Mouse (Mus musculus): ENCODE data around the gene Muc4. TPM values are rescaled to one million over a fixed set of nuclear protein-coding genes. Genes with fewer than 3 reads are reported as not detected.

Gene Muc4
- polyA plus RNA-seq, 1 experiment from 2014 or later: not detected

DNA sequence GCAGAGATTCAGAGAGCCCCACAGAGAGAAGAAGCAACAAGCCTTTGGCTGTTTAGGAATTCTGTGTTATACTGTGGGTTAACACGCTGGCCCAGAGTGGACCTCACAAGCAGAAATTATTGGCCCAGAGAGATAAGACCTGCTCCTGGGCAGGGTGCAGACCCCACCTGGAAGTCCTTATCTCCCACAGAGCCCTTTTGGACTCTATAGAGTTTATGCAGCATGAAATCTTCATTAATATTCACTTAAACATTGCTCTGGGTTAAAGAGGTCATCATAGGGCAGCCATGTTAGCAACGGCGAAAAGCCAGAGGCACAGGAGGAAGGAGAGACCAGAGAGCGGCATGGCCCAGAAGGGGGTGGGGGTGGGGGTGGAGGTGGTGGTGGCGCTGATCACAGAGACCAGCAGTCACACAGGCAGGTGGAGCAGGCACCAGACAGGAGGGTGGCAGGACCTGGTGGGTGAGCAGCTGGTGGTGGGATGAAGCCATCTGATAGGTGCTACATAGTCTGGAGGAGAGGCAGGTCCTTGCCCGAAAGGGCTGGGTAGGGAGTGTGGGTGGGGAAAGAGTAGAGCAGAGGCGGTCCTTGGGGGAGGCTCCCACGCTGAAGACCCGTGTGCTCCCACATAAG is 27.7 kb upstream of the Muc4 start:
- H3K27me3 ChIP-seq: peaks cover 14% of the 10 kb centered on the region; the same call in 1 of the 2 replicates
- no peak overlapping the region for H3K27ac ChIP-seq
- no peak for ATAC-seq (ENCODE audit: low FRiP score, low read depth)
- H3K4me2 ChIP-seq (replicated peaks): no peak overlapping the region
- H3K36me3 ChIP-seq: no peaks in the 10 kb centered on the region
- H3K9me3 ChIP-seq: no peaks in the 10 kb centered on the region
- WGBS: 66% methylated on average over 9 of the region's 9 CpGs
- H3K4me3 ChIP-seq: no peak overlapping the region
- H3K9ac ChIP-seq: no peak overlapping the region
- H3K4me1 ChIP-seq: peaks cover 18% of the 10 kb centered on the region

DNA sequence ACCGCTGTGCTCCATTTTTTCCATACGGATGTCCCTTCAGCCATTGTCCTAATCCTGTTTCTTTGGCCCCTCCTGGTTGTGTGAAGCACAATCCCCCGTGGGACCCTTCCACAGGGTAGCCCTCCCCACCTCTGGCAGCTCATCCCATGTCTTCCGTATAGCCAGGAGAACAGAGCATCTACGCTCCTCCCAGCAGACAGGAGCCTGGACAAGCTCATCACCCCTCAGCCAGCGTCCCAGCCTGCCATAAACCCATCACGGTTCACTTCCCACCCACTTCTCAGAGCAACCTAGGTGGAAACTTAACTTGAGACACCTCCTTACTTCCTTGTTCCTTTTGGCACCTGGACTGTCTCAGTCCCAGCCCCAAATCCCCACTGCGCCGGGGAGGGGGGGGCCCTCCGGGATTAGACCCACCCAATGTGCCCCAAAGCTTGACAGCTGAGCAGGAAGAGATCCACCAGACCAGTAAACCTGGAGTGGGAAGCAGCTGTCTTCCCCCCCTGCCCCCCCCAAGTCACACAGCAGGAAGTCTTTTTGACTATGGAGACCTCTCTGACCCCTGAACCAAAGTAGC is 27.1 kb upstream of the Muc4 start:
- WGBS: 46% methylated on average over 10 of the region's 10 CpGs
- ATAC-seq (ENCODE audit: low FRiP score, low read depth): no peak

GRCm38 (mm10) chr16:32709116-32709515 is 26.6 kb upstream of the Muc4 start:
- Histone ChIP-seq H3K9ac (no peak overlapping the region), H3K4me3 (no peak overlapping the region), H3K9me3 (no peaks in the 10 kb centered on the region), H3K4me2 (replicated peaks) (no peak overlapping the region), H3K27ac (no peak overlapping the region), H3K36me3 (no peaks in the 10 kb centered on the region), H3K27me3 (peaks cover 25% of the 10 kb centered on the region), H3K4me1 (peaks cover 18% of the 10 kb centered on the region)
- no peak for ATAC-seq (ENCODE audit: low FRiP score, low read depth)
- 90% methylated on average over 8 of the region's 8 CpGs for WGBS

More for the DNA sequence above, 27.1 kb upstream of the Muc4 start:
- Histone ChIP-seq H3K36me3 (no peaks in the 10 kb centered on the region), H3K27ac (no peak overlapping the region), H3K9ac (no peak overlapping the region), H3K9me3 (no peaks in the 10 kb centered on the region), H3K4me3 (no peak overlapping the region), H3K4me2 (replicated peaks) (no peak overlapping the region), H3K27me3 (peaks cover 20% of the 10 kb centered on the region), H3K4me1 (peaks cover 18% of the 10 kb centered on the region)

- WGBS: 59% methylated on average over 14 of the region's 14 CpGs
Observed at GRCm38 (mm10) chr16:32710426-32711070, 25.1 kb upstream of the Muc4 start.

DNA sequence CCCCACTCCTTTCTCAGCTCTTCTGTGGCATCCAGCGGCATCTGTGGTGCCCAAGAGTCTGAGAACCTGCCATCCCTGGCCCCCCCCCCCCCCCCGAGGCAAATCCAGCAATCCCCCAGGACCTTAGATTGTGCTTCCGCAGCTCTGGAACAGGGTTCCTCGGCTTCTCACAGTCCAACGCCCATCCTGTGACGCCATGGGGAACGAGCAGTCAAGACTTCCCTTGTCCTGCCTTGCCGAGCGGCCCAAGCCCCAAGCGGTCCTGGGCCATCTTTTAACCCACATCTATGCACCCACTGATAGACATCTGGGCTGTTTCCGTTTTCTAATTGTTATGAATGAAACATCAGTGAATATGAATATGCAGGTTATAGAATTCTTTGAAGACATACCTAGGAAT is 23.5 kb upstream of the Muc4 start:
- WGBS: 91% methylated on average over 10 of the region's 11 CpGs

More at GRCm38 (mm10) chr16:32710426-32711070, 25.1 kb upstream of the Muc4 start:
- peaks cover 39% of the 10 kb centered on the region for H3K27me3 ChIP-seq
- H3K36me3 ChIP-seq: no peaks in the 10 kb centered on the region
- H3K4me1 ChIP-seq: peaks cover 21% of the 10 kb centered on the region
- no peak overlapping the region for H3K4me3 ChIP-seq
- H3K9ac ChIP-seq: no peak overlapping the region
- no peak overlapping the region for H3K27ac ChIP-seq
- no peak for ATAC-seq (ENCODE audit: low FRiP score, low read depth)
- no peak overlapping the region for H3K4me2 ChIP-seq (replicated peaks)
- H3K9me3 ChIP-seq: no peaks in the 10 kb centered on the region

DNA sequence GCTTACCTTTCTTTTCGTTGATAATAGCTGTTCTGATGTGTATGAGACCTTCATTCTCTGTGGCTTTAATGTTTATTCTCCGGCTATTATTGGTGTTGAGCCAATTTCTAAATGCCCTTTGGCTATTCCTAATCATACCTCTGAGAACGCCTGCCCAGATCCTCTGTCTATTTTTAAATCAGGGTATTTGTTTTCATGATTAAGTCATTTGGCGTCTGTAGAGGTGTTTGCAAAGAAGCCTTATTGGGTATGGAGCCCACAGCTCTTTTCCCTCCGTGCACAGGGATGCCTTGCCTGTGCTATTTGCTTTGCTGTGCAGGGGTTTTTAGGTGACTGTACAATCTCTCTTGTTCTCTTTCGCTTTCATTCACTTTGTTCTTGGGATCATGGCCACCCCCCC is 22.1 kb upstream of the Muc4 start:
- Histone ChIP-seq H3K9ac (no peak overlapping the region), H3K27me3 (peaks cover 52% of the 10 kb centered on the region), H3K27ac (no peak overlapping the region), H3K4me3 (no peak overlapping the region), H3K36me3 (no peaks in the 10 kb centered on the region), H3K9me3 (no peaks in the 10 kb centered on the region), H3K4me2 (replicated peaks) (no peak overlapping the region), H3K4me1 (peaks cover 28% of the 10 kb centered on the region)
- no peak for ATAC-seq (ENCODE audit: low FRiP score, low read depth)
- 65% methylated on average over 6 of the region's 6 CpGs for WGBS

More for the DNA sequence above, 23.5 kb upstream of the Muc4 start:
- Histone ChIP-seq H3K9ac (no peak overlapping the region), H3K36me3 (no peaks in the 10 kb centered on the region), H3K27ac (no peak overlapping the region), H3K4me3 (no peak overlapping the region), H3K9me3 (no peaks in the 10 kb centered on the region), H3K4me1 (peaks cover 32% of the 10 kb centered on the region), H3K27me3 (peaks cover 49% of the 10 kb centered on the region), H3K4me2 (replicated peaks) (no peak overlapping the region)
- no peak for ATAC-seq (ENCODE audit: low FRiP score, low read depth)

DNA sequence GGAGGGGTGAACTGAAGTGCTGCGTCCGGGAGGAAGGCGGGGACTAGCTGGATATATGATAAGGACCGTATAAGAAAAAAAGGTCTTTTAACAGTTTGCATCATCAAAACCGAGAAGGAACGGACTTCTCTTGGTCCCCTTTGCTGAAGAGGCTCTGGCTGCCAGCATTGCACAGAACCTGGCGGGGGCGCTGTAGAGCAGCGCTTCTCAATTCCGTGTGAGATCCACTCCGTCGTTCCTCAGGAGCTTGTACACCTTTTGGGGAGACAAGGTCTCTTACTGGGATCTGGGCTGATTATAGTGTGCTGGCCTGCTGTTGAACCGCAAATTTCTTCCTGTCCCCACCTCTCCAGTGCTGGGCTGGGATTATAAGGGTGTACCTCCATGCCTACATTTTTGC is 20.3 kb upstream of the Muc4 start:
- no peak for ATAC-seq (ENCODE audit: low FRiP score, low read depth)
- H3K4me3 ChIP-seq: no peak overlapping the region
- 21% methylated on average over 13 of the region's 13 CpGs for WGBS
- H3K9me3 ChIP-seq: no peaks in the 10 kb centered on the region
- H3K27me3 ChIP-seq: peaks cover 55% of the 10 kb centered on the region
- no peak overlapping the region for H3K27ac ChIP-seq
- no peak overlapping the region for H3K9ac ChIP-seq
- H3K4me1 ChIP-seq: peaks cover 26% of the 10 kb centered on the region
- no peaks in the 10 kb centered on the region for H3K36me3 ChIP-seq
- no peak overlapping the region for H3K4me2 ChIP-seq (replicated peaks)

DNA sequence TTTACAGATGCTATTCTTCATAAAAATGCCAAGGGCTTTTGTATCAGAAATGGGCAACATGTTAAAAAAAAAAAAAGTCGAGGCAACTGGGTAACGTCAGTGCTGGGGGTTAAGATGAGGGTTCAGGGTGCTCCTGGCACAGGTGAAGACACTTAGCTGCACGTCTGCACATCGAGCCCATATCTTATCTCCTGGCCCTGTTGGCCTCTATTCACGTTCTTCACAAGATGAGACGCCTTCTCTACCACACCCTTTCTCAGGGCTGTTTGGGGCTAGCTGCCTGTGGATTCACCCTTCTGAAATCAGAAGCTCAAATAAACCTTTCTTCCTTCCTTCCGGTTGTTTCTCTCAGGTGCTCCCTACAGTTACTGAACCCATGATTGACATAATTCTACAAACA is 12.5 kb upstream of the Muc4 start:
- no peak overlapping the region for H3K4me2 ChIP-seq (replicated peaks)
- no peaks in the 10 kb centered on the region for H3K9me3 ChIP-seq
- H3K4me3 ChIP-seq: no peak overlapping the region
- no peaks in the 10 kb centered on the region for H3K36me3 ChIP-seq
- H3K9ac ChIP-seq: no peak overlapping the region
- peaks cover 17% of the 10 kb centered on the region; the same call in 1 of the 2 replicates for H3K27me3 ChIP-seq
- H3K27ac ChIP-seq: no peak overlapping the region
- no peaks in the 10 kb centered on the region for H3K4me1 ChIP-seq
- no peak for ATAC-seq (ENCODE audit: low FRiP score, low read depth)
- 88% methylated on average over 7 of the region's 7 CpGs for WGBS

- WGBS: 73% methylated on average over 4 of the region's 4 CpGs
- Histone ChIP-seq H3K4me1 (no peaks in the 10 kb centered on the region), H3K4me2 (replicated peaks) (no peak overlapping the region), H3K9me3 (no peaks in the 10 kb centered on the region), H3K27ac (no peak overlapping the region), H3K4me3 (no peak overlapping the region), H3K9ac (no peak overlapping the region), H3K36me3 (no peaks in the 10 kb centered on the region), H3K27me3 (peaks cover 17% of the 10 kb centered on the region; the same call in 1 of the 2 replicates)
- ATAC-seq (ENCODE audit: low FRiP score, low read depth): no peak
Observed at GRCm38 (mm10) chr16:32723767-32724166, 11.9 kb upstream of the Muc4 start.

- Histone ChIP-seq H3K4me1 (no peaks in the 10 kb centered on the region), H3K4me2 (replicated peaks) (no peak overlapping the region), H3K9ac (no peak overlapping the region), H3K27me3 (peaks cover 14% of the 10 kb centered on the region; the same call in 1 of the 2 replicates), H3K36me3 (no peaks in the 10 kb centered on the region), H3K4me3 (no peak overlapping the region), H3K27ac (no peak overlapping the region), H3K9me3 (no peaks in the 10 kb centered on the region)
- WGBS: 81% methylated on average over 2 of the region's 2 CpGs
- ATAC-seq (ENCODE audit: low FRiP score, low read depth): no peak
Observed at GRCm38 (mm10) chr16:32724259-32724658, 11.4 kb upstream of the Muc4 start.

- Histone ChIP-seq H3K9me3 (no peaks in the 10 kb centered on the region), H3K4me2 (replicated peaks) (no peak overlapping the region), H3K4me1 (no peaks in the 10 kb centered on the region), H3K27me3 (0 out of 2 replicates have a peak, but pooled peaks cover 6% of the 10 kb centered on the region), H3K4me3 (no peak overlapping the region), H3K9ac (no peak overlapping the region), H3K36me3 (no peaks in the 10 kb centered on the region), H3K27ac (no peak overlapping the region)
- no peak for ATAC-seq (ENCODE audit: low FRiP score, low read depth)
Observed at GRCm38 (mm10) chr16:32726501-32726900, 9.2 kb upstream of the Muc4 start.

DNA sequence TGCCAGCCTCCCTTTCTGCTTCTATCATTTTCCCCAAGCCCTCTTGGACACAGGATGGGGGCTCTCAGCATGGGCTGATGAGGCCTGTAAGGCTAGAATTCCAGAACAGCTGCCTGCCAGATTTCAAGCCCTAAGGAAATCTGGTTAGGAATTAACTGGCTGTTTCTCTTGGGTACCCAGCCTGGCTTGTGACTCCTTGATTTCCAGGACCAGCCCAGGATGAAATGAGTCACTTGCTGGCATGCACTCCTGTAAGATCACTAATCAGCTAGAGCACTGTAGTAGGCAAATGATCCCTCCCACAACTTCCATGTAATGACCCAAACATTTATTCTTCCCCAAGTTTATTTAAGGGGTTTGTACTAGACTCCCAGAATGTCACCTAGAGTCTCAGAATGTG is 7.4 kb upstream of the Muc4 start:
- H3K4me1 ChIP-seq: no peaks in the 10 kb centered on the region
- 0 out of 2 replicates have a peak, but pooled peaks cover 6% of the 10 kb centered on the region for H3K27me3 ChIP-seq
- ATAC-seq (ENCODE audit: low FRiP score, low read depth): no peak
- H3K27ac ChIP-seq: no peak overlapping the region
- H3K9ac ChIP-seq: no peak overlapping the region
- no peak overlapping the region for H3K4me3 ChIP-seq
- H3K9me3 ChIP-seq: no peaks in the 10 kb centered on the region
- H3K4me2 ChIP-seq (replicated peaks): no peak overlapping the region
- H3K36me3 ChIP-seq: no peaks in the 10 kb centered on the region
